Mouse (Mus musculus) CH12.LX (cell line): ENCODE measurements around the gene Kcnc3. TPM values are rescaled to one million over a fixed set of nuclear protein-coding genes. Genes with fewer than 3 reads are reported as not detected.

ENCODE experiments used
- DNase-seq: peaks from one replicate; pipeline ENCODE4 v3.0.0-alpha.2; 2013; ENCODE audit errors: extremely low read depth
- H3K27ac ChIP-seq: 2 replicates; pipeline ENCODE4 v1.5.1; 2012; ENCODE audit warnings: low read depth, mild to moderate bottlenecking, control low read depth, moderate library complexity; ENCODE audit not compliant: insufficient read depth
- H3K27me3 ChIP-seq: replicated peaks from 2 replicates; pipeline ENCODE3; 2012; ENCODE audit warnings: inconsistent platforms
- H3K36me3 ChIP-seq, 2 experiments: replicated peaks in 1 of 2; 2 replicates each; pipeline versions ENCODE3 to v1.6.1; 2012; ENCODE audit warnings: inconsistent platforms in 1 of 2, low read length in 1 of 2, mild to moderate bottlenecking in 1 of 2, mixed read lengths in 1 of 2, moderate library complexity in 1 of 2; ENCODE audit not compliant: control insufficient read depth in 1 of 2, insufficient read depth in 1 of 2
- H3K4me1 ChIP-seq, 2 experiments: 2 replicates each; pipeline ENCODE4 v1.6.1; 2012; ENCODE audit warnings: inconsistent platforms in 1 of 2, moderate library complexity in 1 of 2; ENCODE audit not compliant: insufficient read depth in 2 of 2, control insufficient read depth in 1 of 2
- H3K4me2 ChIP-seq: 2 replicates; pipeline ENCODE4 v1.6.1; 2012; ENCODE audit warnings: low read depth, mild to moderate bottlenecking, control low read depth; ENCODE audit not compliant: poor library complexity, insufficient read depth, severe bottlenecking
- H3K4me3 ChIP-seq, 3 experiments: fragments of 150-350 bp in 1 of 3; sonication (generic) in 1 of 3; replicated peaks in 1 of 3; 2 replicates each; pipeline versions ENCODE3 to v1.5.1; 2011 to 2012; ENCODE audit warnings: low read depth in 2 of 3, low read length in 2 of 3, mild to moderate bottlenecking in 2 of 3, moderate library complexity in 2 of 3, control low read depth in 1 of 3, improper control_type of control experiment in 1 of 3, inconsistent platforms in 1 of 3, mixed read lengths in 1 of 3; ENCODE audit not compliant: poor library complexity in 1 of 3
- H3K79me2 ChIP-seq: replicated peaks from 2 replicates; pipeline ENCODE4 v1.6.1; 2012; ENCODE audit warnings: mild to moderate bottlenecking, moderate library complexity; ENCODE audit not compliant: control insufficient read depth, poor library complexity, insufficient read depth, severe bottlenecking; ENCODE audit errors: extremely low read depth
- H3K9ac ChIP-seq: 2 replicates; pipeline ENCODE4 v1.6.1; 2012; ENCODE audit warnings: low read depth, mild to moderate bottlenecking, control low read depth, moderate library complexity; ENCODE audit not compliant: insufficient read depth
- H3K9me3 ChIP-seq: replicated peaks from 2 replicates; pipeline ENCODE3; 2012; ENCODE audit warnings: low read length, inconsistent platforms, mixed read lengths
- BHLHE40 ChIP-seq: IDR thresholded peaks from 2 replicates; pipeline ENCODE4 v1.6.1; 2011; ENCODE audit warnings: mild to moderate bottlenecking, low read depth, low read length, improper control_type of control experiment
- CHD1 ChIP-seq: IDR thresholded peaks from 2 replicates; pipeline ENCODE4 v1.6.1; 2012; ENCODE audit warnings: low read depth, low read length, improper control_type of control experiment, inconsistent platforms
- CHD2 ChIP-seq: IDR thresholded peaks from 2 replicates; pipeline ENCODE4 v1.6.1; 2011; ENCODE audit warnings: low read length, improper control_type of control experiment
- ELF1 ChIP-seq: IDR thresholded peaks from 2 replicates; pipeline ENCODE4 v1.6.1; 2014; ENCODE audit warnings: low read depth, mild to moderate bottlenecking, inconsistent platforms, low read length, improper control_type of control experiment
- EP300 ChIP-seq: IDR thresholded peaks from 2 replicates; pipeline ENCODE4 v1.6.1; 2011; ENCODE audit warnings: low read length, improper control_type of control experiment
- ETS1 ChIP-seq: conservative IDR thresholded peaks from 2 replicates; pipeline ENCODE4 v1.6.1; 2012; ENCODE audit warnings: low read depth, mild to moderate bottlenecking, inconsistent platforms, low read length, improper control_type of control experiment, moderate library complexity
- GABPA ChIP-seq: IDR thresholded peaks from 2 replicates; pipeline ENCODE4 v1.6.1; 2012; ENCODE audit warnings: low read depth, low read length, improper control_type of control experiment, inconsistent platforms; ENCODE audit not compliant: insufficient replicate concordance
- IRF4 ChIP-seq: IDR thresholded peaks from 2 replicates; pipeline ENCODE4 v1.6.1; 2014; ENCODE audit warnings: low read depth, mild to moderate bottlenecking, inconsistent platforms, low read length, improper control_type of control experiment
- MAFK ChIP-seq: IDR thresholded peaks from 2 replicates; pipeline ENCODE4 v1.6.1; 2011; ENCODE audit warnings: low read length, improper control_type of control experiment; ENCODE audit not compliant: insufficient replicate concordance
- MAX ChIP-seq: IDR thresholded peaks from 2 replicates; pipeline ENCODE4 v1.6.1; 2011; ENCODE audit warnings: low read length, improper control_type of control experiment
- MAZ ChIP-seq: IDR thresholded peaks from 2 replicates; pipeline ENCODE4 v1.6.1; 2012; ENCODE audit warnings: low read depth, mild to moderate bottlenecking, inconsistent platforms, low read length, improper control_type of control experiment, moderate library complexity
- MEF2A ChIP-seq: IDR thresholded peaks from 2 replicates; pipeline ENCODE4 v1.6.1; 2014; ENCODE audit warnings: low read depth, mild to moderate bottlenecking, inconsistent platforms, low read length, improper control_type of control experiment, borderline replicate concordance
- MXI1 ChIP-seq: IDR thresholded peaks from 2 replicates; pipeline ENCODE4 v1.6.1; 2011; ENCODE audit warnings: mild to moderate bottlenecking, low read depth, low read length, improper control_type of control experiment
- NRF1 ChIP-seq: IDR thresholded peaks from 2 replicates; pipeline ENCODE4 v1.6.1; 2014; ENCODE audit warnings: low read depth, mild to moderate bottlenecking, inconsistent platforms, low read length, improper control_type of control experiment, moderate library complexity
- POLR2A ChIP-seq: IDR thresholded peaks from 2 replicates; pipeline ENCODE4 v1.6.1; 2011; ENCODE audit warnings: low read depth, mild to moderate bottlenecking, improper control_type of control experiment, low read length
- SIN3A ChIP-seq: IDR thresholded peaks from 2 replicates; pipeline ENCODE4 v1.6.1; 2012; ENCODE audit warnings: low read length, improper control_type of control experiment, inconsistent platforms
- TCF12 ChIP-seq: IDR thresholded peaks from 2 replicates; pipeline ENCODE4 v1.6.1; 2014; ENCODE audit warnings: low read depth, mild to moderate bottlenecking, inconsistent platforms, low read length, improper control_type of control experiment
- UBTF ChIP-seq: IDR thresholded peaks from 2 replicates; pipeline ENCODE4 v1.6.1; 2012; ENCODE audit warnings: low read depth, mild to moderate bottlenecking, inconsistent platforms, low read length, improper control_type of control experiment, moderate library complexity
- USF1 ChIP-seq: IDR thresholded peaks from 2 replicates; pipeline ENCODE4 v1.6.1; 2014; ENCODE audit warnings: low read depth, mild to moderate bottlenecking, inconsistent platforms, low read length, improper control_type of control experiment
- ZKSCAN1 ChIP-seq: IDR thresholded peaks from 2 replicates; pipeline ENCODE4 v1.6.1; 2012; ENCODE audit warnings: low read depth, inconsistent platforms, low read length, improper control_type of control experiment, borderline replicate concordance
- ZMIZ1 ChIP-seq: IDR thresholded peaks from 2 replicates; pipeline ENCODE4 v1.6.1; 2012; ENCODE audit warnings: low read depth, mild to moderate bottlenecking, inconsistent platforms, low read length, improper control_type of control experiment
- dilution Hi-C: fragments of 300-500 bp; cut with MboI; formaldehyde crosslinking; loops from 2 replicates; pipeline ENCODE4 v1.14.3; 2020; ENCODE audit warnings: low sequenced_read_pairs; ENCODE audit not compliant: extremely low pct_unique_long_range_greater_than_20kb, extremely low pct_ligation_motif_present
- in situ Hi-C: fragments of 300-500 bp; cut with MboI; formaldehyde crosslinking; loops from 3 replicates; pipeline ENCODE4 v1.14.3; 2019; ENCODE audit warnings: low sequenced_read_pairs, low pct_ligation_motif_present, low pct_unique_long_range_greater_than_20kb, mixed read lengths
- polyA plus RNA-seq: library from polyadenylated mRNA; unstranded; fragments of >175 nt; gene quantifications from 2 replicates; pipeline ENCODE4 v1.2.1, GENCODE M21; 2012; ENCODE audit warnings: low read depth; ENCODE audit not compliant: insufficient read length
- total RNA-seq, 2 experiments: library from RNA; depleted of rRNA; stranded (reverse); fragments of 300-350 nt in 1 of 2; fragments of >200 nt in 1 of 2; gene quantifications; 2 replicates each; pipeline ENCODE4 v1.2.3; 2012 to 2014

The Kcnc3 gene
- total and polyA plus RNA-seq, 3 experiments: 0.31 to 5.6 (median 1.7) TPM

- peak; percentile 82; the same call in 1 of the 2 replicates for TF ChIP-seq MEF2A
- TF ChIP-seq USF1: no peak
- no peak for TF ChIP-seq ZMIZ1
- peak; percentile 87 for TF ChIP-seq IRF4
- no peak for TF ChIP-seq MAZ
- TF ChIP-seq BHLHE40: peak; percentile 62
- TF ChIP-seq UBTF: no peak
- TF ChIP-seq CHD2: no peak
- TF ChIP-seq SIN3A: no peak
- TF ChIP-seq ETS1: peak; percentile 58; the same call in 1 of the 2 replicates
- TF ChIP-seq POLR2A: no peak
- no peak for TF ChIP-seq ZKSCAN1
- no peak for TF ChIP-seq GABPA
- peak; percentile 78; the same call in 1 of the 2 replicates for TF ChIP-seq MAFK
- no peak for TF ChIP-seq NRF1
- TF ChIP-seq MAX: no peak
- no peak for TF ChIP-seq CHD1
- no peak for TF ChIP-seq ELF1
Measured at GRCm38 (mm10) chr7:44647042-44647724, 56.7 kb downstream of the Kcnc3 start (continued).

- peak overlapping the region; percentile 75 for H3K4me2 ChIP-seq
- H3K36me3 ChIP-seq: no peaks in the 10 kb centered on the region
- no peak overlapping the region for H3K9ac ChIP-seq
- H3K4me1 ChIP-seq: peaks cover 38 to 57% of the 10 kb centered on the region in 2 experiments
- in situ Hi-C loops (loop anchor here (5.0 to 10.0 kb wide), 3 partner anchors 63 to 383 kb away; partner anchors contain the start of gene Gm15517), dilution Hi-C loops (no loop called here)
- H3K27ac ChIP-seq: no peak overlapping the region
- no peaks in the 10 kb centered on the region for H3K79me2 ChIP-seq
- no peak for DNase-seq
- TF ChIP-seq MXI1 (0 out of 2 replicates have a peak, but pooled peaks have one; percentile 33), EP300 (no peak), TCF12 (0 out of 2 replicates have a peak, but pooled peaks have one; percentile 10)
- H3K9me3 ChIP-seq: no peaks in the 10 kb centered on the region
- H3K4me3 ChIP-seq: no peak overlapping the region
- H3K27me3 ChIP-seq: no peaks in the 10 kb centered on the region
Measured at GRCm38 (mm10) chr7:44647729-44648128, 57.3 kb downstream of the Kcnc3 start.
